Mouse (Mus musculus): Measurements from ENCODE around the gene Polr2g.
A peak's percentile ranks its signal among the peaks of the same experiment; 100 is the strongest.
"Not testable (repeated sequence)": the region's sequence is repeated elsewhere in the genome, so short reads cannot be mapped to it uniquely, and the experiment has no call there.

The Polr2g gene

GRCm38 (mm10) chr19:8798264-8798946 lies at the start of gene Polr2g:
TSS of gene Polr2g (minus strand) at chr19:8798577.
- peak; percentile 95 for DNase-seq

- peak; percentile 91 for DNase-seq
These were observed 46.2 kb upstream of the Polr2g start for GRCm38 (mm10) chr19:8844371-8845129.

GRCm38 (mm10) chr19:8842961-8843360 lies 44.6 kb upstream of the Polr2g start:
- DNase-seq = no peak

- DNase-seq = no peak
These were observed 42.6 kb upstream of the Polr2g start for GRCm38 (mm10) chr19:8841012-8841411.

- peak; percentile 89 for DNase-seq
These were observed 41.8 kb upstream of the Polr2g start for GRCm38 (mm10) chr19:8839908-8840791.

GRCm38 (mm10) chr19:8839103-8839907 lies 40.9 kb upstream of the Polr2g start, which contains the start of gene Gng3:
TSS of gene Gng3 (minus strand) at chr19:8839194.
- DNase-seq = no peak

GRCm38 (mm10) chr19:8838041-8838730 lies 39.8 kb upstream of the Polr2g start:
- peak; percentile 79 for DNase-seq

GRCm38 (mm10) chr19:8837251-8837791 lies 38.9 kb upstream of the Polr2g start, which contains the start of gene Bscl2:
TSS of gene Bscl2 (plus strand) at chr19:8837467.
- DNase-seq = peak; percentile 90

- DNase-seq = not testable (repeated sequence)
These were observed 38.0 kb upstream of the Polr2g start for GRCm38 (mm10) chr19:8836327-8836726.

- DNase-seq = no peak
These were observed 34.6 kb upstream of the Polr2g start for GRCm38 (mm10) chr19:8832971-8833370.

GRCm38 (mm10) chr19:8831262-8831661 lies 32.9 kb upstream of the Polr2g start:
- no peak for DNase-seq

- no peak for DNase-seq
These were observed 32.3 kb upstream of the Polr2g start for GRCm38 (mm10) chr19:8830664-8831063.

GRCm38 (mm10) chr19:8829660-8830059 lies 31.3 kb upstream of the Polr2g start, which contains the start of gene AC129217.1:
TSS of gene AC129217.1 (plus strand) at chr19:8829773.
- no peak for DNase-seq

- no peak for DNase-seq
These were observed 24.3 kb upstream of the Polr2g start for GRCm38 (mm10) chr19:8822696-8823095.

GRCm38 (mm10) chr19:8821146-8821545 lies 22.8 kb upstream of the Polr2g start:
- no peak for DNase-seq

GRCm38 (mm10) chr19:8820424-8820956 lies 22.1 kb upstream of the Polr2g start:
- DNase-seq = no peak

- DNase-seq = peak; percentile 99
These were observed 21.4 kb upstream of the Polr2g start, which contains the start of gene Hnrnpul2 for GRCm38 (mm10) chr19:8819596-8820423. TSS of gene Hnrnpul2 (plus strand) at chr19:8820010.

GRCm38 (mm10) chr19:8818801-8819595 lies 20.6 kb upstream of the Polr2g start, which contains the start of gene Ttc9c:
TSS of gene Ttc9c (minus strand) at chr19:8819333.
- peak; percentile 98 for DNase-seq

- DNase-seq = no peak
These were observed 20.0 kb upstream of the Polr2g start for GRCm38 (mm10) chr19:8818301-8818798.

All from kidney, postnatal 10 days (tissue).